Mouse (Mus musculus) duodenum, adult 2 months (tissue): ENCODE data around the gene Gm45021. TPM values are rescaled to one million over a fixed set of nuclear protein-coding genes. Genes with fewer than 3 reads are reported as not detected.

Source experiments
- polyA plus RNA-seq: library from polyadenylated mRNA; depleted of rRNA; stranded (reverse); fragments of >200 nt; gene quantifications from 2 replicates; pipeline ENCODE4 v1.2.3, GENCODE M21; 2012; ENCODE audit warnings: low replicate concordance; rRNA removed

Gm45021 gene
- not detected in 2 replicates for polyA plus RNA-seq

DNA sequence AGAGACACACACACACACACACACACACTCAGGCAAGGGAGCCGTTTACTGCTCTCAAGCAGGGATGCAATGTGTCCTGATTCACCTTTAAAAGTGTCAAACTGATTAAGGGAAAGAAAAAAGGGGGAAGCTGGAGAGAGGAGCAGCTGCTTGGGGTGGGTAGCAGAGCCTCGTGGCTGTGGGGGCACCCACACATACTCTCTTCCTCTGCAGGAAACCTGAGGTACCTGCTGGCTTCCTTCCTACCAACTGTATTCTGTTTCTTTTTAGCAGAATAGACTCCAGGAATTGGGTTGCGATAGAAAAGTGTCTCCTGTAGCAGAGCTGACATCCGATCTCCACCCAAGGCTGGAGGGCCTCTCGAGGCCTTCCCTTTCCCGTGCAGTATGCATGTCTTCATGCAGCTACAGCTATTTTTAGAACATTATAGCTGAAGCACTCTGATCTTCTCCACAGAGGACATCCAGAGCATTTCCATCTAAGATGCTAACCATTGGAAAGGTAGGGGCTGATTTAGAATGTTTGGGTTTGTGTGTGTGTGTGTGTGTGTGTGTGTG, at the start of gene Gm45021:
Gene Gm45021, plus strand, starts transcription at position 417 of the 557 bp plus-strand sequence.

DNA sequence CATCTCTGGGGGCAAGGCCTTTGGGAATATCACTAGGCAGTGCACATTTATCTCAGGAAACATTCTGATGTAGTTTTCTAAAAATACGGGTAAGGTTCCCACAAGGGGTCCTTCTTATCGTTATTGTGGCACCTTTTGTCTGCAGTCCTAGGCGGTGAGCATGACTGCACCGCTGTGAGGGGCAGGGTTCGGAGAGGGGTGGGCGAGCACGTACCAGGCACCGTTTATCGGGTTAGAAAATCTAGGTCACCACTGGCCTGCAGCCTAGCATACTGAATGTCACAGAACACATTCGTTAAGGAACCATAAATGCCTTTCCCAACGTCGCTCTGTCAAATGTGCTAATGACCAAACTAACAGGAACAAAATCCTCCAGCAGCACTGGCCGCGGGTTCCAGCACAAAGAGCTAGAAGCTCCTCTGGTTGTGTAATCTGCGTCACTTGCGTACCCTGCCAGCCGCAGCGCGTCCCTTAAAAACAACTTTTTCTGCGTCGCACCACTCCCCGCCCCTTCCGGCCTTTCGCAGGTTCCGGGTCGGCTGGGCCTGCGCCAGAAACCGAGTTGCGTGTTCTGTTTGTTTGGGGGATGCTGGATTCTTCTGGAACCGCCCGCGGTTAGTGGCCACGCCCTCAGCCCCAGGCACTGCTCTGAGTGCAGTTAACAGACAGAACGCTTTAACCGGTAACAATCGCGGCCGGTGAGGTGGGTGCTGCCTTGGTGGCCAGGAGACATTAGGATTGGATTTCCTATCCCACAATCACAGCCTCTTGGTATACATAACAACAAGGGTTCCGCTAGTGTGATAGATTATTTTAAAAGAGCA, 34.9 kb upstream of the Gm45021 start, which contains the start of gene Lrrc61:
Gene Lrrc61, plus strand, starts transcription at position 517 of the 824 bp plus-strand sequence.

DNA sequence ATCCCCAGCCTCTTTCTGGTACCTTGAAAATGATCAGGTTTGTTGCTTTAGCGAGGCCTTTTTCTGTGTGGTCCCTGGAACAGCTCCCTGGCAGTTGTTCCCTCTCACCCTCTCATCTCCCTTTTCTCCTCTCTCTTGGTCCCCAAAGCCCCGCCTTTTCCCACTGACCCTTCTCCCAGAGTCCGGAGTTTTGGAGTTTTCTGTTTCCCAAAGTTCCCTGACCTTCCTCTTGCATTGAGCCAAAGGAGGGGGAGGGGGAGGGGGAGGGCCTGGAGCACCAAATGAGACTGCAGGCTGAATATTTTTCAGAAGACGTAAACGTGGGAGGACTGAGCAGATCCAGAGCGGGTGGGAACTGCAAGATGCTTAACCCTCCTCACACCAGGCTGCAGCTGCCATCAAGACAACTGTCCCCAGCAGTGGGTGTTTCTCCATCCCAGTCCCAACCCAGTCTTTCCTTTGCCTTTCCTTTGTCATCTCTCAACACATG, 16.8 kb upstream of the Gm45021 start, which contains the start of gene Rarres2:
Gene Rarres2, minus strand, starts transcription at position 218 of the 490 bp plus-strand sequence.

DNA sequence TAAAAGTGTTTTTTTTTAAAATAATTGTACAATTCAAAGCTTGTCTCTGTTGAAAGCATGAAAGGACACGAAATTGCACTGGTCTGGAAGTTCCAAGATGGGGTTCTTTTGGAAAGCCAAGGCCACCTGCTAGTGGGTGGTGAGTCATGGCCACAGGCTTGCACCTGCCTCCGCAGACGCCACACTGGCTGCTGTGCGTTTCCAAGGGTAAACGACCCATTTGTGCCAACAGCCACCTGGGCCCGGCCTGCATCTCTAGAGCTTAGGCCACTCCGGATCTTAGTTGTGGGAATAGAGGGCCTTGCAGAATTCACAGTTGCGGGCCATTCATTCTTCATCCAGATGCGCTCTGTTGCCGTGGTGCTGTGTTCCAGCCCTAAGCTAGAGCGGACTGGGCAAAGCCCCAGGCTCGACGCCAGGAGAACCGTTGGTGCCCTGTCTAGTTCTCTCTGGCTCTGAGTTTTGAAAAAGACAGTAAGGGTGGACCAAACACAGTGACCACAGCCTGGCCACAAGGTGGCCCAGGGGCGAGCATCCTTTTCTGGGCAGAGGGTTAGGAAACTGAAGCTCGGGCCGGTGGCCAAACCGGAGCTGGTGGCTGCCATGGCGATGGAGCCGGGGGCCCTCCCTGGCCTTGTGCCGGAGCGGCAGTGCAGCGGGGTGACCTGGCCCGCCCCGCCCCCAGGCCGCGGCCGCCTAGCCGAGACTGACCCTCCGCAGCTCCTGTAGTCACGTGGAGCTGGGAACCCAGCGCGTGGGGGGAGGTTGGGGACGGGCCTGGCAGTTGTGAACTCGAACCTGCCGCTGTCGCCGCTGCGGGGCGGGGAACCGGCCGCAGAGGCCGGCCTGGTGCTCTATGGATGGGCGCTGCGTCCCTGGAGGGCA, 4.0 kb downstream of the Gm45021 start, which contains the start of the genes Repin1 and Gm44965:
Gene Repin1, plus strand, starts transcription at position 726 of the 885 bp plus-strand sequence.
Gene Gm44965, plus strand, starts transcription at position 784 of the 885 bp plus-strand sequence.

GRCm38 (mm10) chr6:48601271-48602079, 12.1 kb downstream of the Gm45021 start, which contains the start of gene Zfp775:
TSS of gene Zfp775 (plus strand) at chr6:48602063.

GRCm38 (mm10) chr6:48626464-48626863, 37.1 kb downstream of the Gm45021 start, which contains the start of gene AI854703:
TSS of gene AI854703 (plus strand) at chr6:48626764.

GRCm38 (mm10) chr6:48646995-48647394, 57.6 kb downstream of the Gm45021 start, which contains the start of gene Gimap8:
TSS of gene Gimap8 (plus strand) at chr6:48647234.

Other genes with a start within 250 kb of the Gm45021 start
- gene Krba1, start 194.0 kb upstream of the Gm45021 start, polyA plus RNA-seq = 9.1 and 12.5 TPM in 2 replicates
- 21.7 and 31.1 TPM in 2 replicates for gene Zfp467, start 143.8 kb upstream of the Gm45021 start, polyA plus RNA-seq
- 0.99 and 1.9 TPM in 2 replicates for gene Sspo, start 141.4 kb upstream of the Gm45021 start, polyA plus RNA-seq
- gene Atp6v0e2, start 52.0 kb upstream of the Gm45021 start, polyA plus RNA-seq = 21.6 and 36.5 TPM in 2 replicates
- gene Lrrc61, start 34.8 kb upstream of the Gm45021 start, polyA plus RNA-seq = 17.9 and 19.5 TPM in 2 replicates
- gene Rarres2, start 16.8 kb upstream of the Gm45021 start, polyA plus RNA-seq = 29.5 and 42.3 TPM in 2 replicates
- gene Repin1, start 4.3 kb downstream of the Gm45021 start, polyA plus RNA-seq = 8.1 and 17.1 TPM in 2 replicates
- gene Gm44965, start 4.3 kb downstream of the Gm45021 start, polyA plus RNA-seq = not detected in 2 replicates
- 1.8 and 2.5 TPM in 2 replicates for gene Zfp775, start 12.5 kb downstream of the Gm45021 start, polyA plus RNA-seq
- gene AI854703, start 37.2 kb downstream of the Gm45021 start, polyA plus RNA-seq = 0.48 and 0.78 TPM in 2 replicates
- 0.27 and 0.54 TPM in 2 replicates for gene Gimap8, start 57.6 kb downstream of the Gm45021 start, polyA plus RNA-seq
- gene Gimap9, start 86.5 kb downstream of the Gm45021 start, polyA plus RNA-seq = 0.26 and 0.53 TPM in 2 replicates
- gene Gimap4, start 94.9 kb downstream of the Gm45021 start, polyA plus RNA-seq = 1.3 and 6.1 TPM in 2 replicates
- gene Gimap6, start 118.6 kb downstream of the Gm45021 start, polyA plus RNA-seq = 0.92 and 2.6 TPM in 2 replicates
- not detected in 2 replicates for gene Gm28053, start 129.0 kb downstream of the Gm45021 start, polyA plus RNA-seq
- 0.63 and 2.0 TPM in 2 replicates for gene Gimap7, start 129.0 kb downstream of the Gm45021 start, polyA plus RNA-seq
- gene Gimap1, start 149.4 kb downstream of the Gm45021 start, polyA plus RNA-seq = 10.2 and 21.6 TPM in 2 replicates
- 7.1 and 9.2 TPM in 2 replicates for gene Gimap5, start 156.6 kb downstream of the Gm45021 start, polyA plus RNA-seq
- 3.7 and 11.7 TPM in 2 replicates for gene Gimap3, start 181.2 kb downstream of the Gm45021 start, polyA plus RNA-seq